Mouse (Mus musculus) embryonic facial prominence, embryonic 11.5 days (tissue): ENCODE results near the gene Socs5. TPM values are rescaled to one million over a fixed set of nuclear protein-coding genes. Genes with fewer than 3 reads are reported as not detected.

Source experiments
- ATAC-seq: fragments of 200-750 bp; cut with Nextera tagmentation; replicated peaks from 2 replicates; pipeline ENCODE4 v1.8.0; 2017; ENCODE audit warnings: low read depth; ENCODE audit not compliant: insufficient number of reproducible peaks, low FRiP score, low TSS enrichment
- DNase-seq: peaks from one replicate; pipeline ENCODE4 v3.0.0-alpha.2; 2015; ENCODE audit warnings: low spot score
- H3K27ac ChIP-seq: fragments of 300-500 bp; sonication (generic); replicated peaks from 2 replicates; pipeline ENCODE4 v1.5.1; 2014; ENCODE audit warnings: mild to moderate bottlenecking, low read depth, low read length, control low read depth
- H3K27me3 ChIP-seq: fragments of 300-500 bp; sonication (generic); 2 replicates; pipeline ENCODE4 v1.6.1; 2014; ENCODE audit warnings: mild to moderate bottlenecking, low read length, moderate library complexity, mixed read lengths; ENCODE audit not compliant: control insufficient read depth, insufficient read depth
- H3K36me3 ChIP-seq: fragments of 300-500 bp; sonication (generic); replicated peaks from 2 replicates; pipeline ENCODE4 v1.6.1; 2014; ENCODE audit warnings: low read depth, mild to moderate bottlenecking, low read length, moderate library complexity, mixed read lengths; ENCODE audit not compliant: control insufficient read depth, insufficient read depth
- H3K4me1 ChIP-seq: fragments of 300-500 bp; sonication (generic); 2 replicates; pipeline ENCODE4 v1.6.1; 2014; ENCODE audit warnings: low read length, mixed read lengths; ENCODE audit not compliant: control insufficient read depth, insufficient read depth
- H3K4me2 ChIP-seq: fragments of 300-500 bp; sonication (generic); 2 replicates; pipeline ENCODE4 v1.6.1; 2014; ENCODE audit warnings: low read depth, mild to moderate bottlenecking, control low read depth, low read length, moderate library complexity
- H3K4me3 ChIP-seq: fragments of 300-500 bp; sonication (generic); 2 replicates; pipeline ENCODE4 v1.5.1; 2014; ENCODE audit warnings: low read depth, low read length, control low read depth
- H3K9ac ChIP-seq: fragments of 300-500 bp; sonication (generic); replicated peaks from 2 replicates; pipeline ENCODE4 v1.6.1; 2014; ENCODE audit warnings: mild to moderate bottlenecking, control low read depth, low read length
- H3K9me3 ChIP-seq: fragments of 300-500 bp; sonication (generic); replicated peaks from 2 replicates; pipeline ENCODE4 v1.6.1; 2016; ENCODE audit warnings: mild to moderate bottlenecking, low read length, inconsistent platforms, mixed read lengths; ENCODE audit not compliant: control insufficient read depth
- WGBS: fragments of 180-500 bp; shearing (Covaris S2); extraction: QIAGEN DNeasy Blood & Tissue Kit; methylation state at CpG from one replicate; pipeline ENCODE4 v1.1.7; 2014; 5-methylcytosine and 5-hydroxymethylcytosine counted together
- polyA plus RNA-seq: library from polyadenylated mRNA; unstranded; fragments of >200 nt; fragmentation: Nextera tagmentation; extraction: Ambion mirVana; gene quantifications from 2 replicates; pipeline ENCODE4 v1.2.1, GENCODE M21; 2014

Gene Socs5
- polyA plus RNA-seq, 1 experiment from 2014 or later, result 18.2 TPM

- no peak overlapping the region for H3K4me3 ChIP-seq
- H3K4me2 ChIP-seq, result no peak overlapping the region
- ATAC-seq (no peak), DNase-seq (no peak)
- H3K4me1 ChIP-seq, result no peaks in the 10 kb centered on the region
- H3K36me3 ChIP-seq, result no peaks in the 10 kb centered on the region
- no peak overlapping the region for H3K27ac ChIP-seq
- H3K9ac ChIP-seq, result no peak overlapping the region
- H3K9me3 ChIP-seq, result no peaks in the 10 kb centered on the region
- no peaks in the 10 kb centered on the region for H3K27me3 ChIP-seq
- 83% methylated on average over 7 of the region's 7 CpGs for WGBS
These were observed 2.0 kb downstream of the Socs5 start for GRCm38 (mm10) chr17:87109504-87109903.

DNA sequence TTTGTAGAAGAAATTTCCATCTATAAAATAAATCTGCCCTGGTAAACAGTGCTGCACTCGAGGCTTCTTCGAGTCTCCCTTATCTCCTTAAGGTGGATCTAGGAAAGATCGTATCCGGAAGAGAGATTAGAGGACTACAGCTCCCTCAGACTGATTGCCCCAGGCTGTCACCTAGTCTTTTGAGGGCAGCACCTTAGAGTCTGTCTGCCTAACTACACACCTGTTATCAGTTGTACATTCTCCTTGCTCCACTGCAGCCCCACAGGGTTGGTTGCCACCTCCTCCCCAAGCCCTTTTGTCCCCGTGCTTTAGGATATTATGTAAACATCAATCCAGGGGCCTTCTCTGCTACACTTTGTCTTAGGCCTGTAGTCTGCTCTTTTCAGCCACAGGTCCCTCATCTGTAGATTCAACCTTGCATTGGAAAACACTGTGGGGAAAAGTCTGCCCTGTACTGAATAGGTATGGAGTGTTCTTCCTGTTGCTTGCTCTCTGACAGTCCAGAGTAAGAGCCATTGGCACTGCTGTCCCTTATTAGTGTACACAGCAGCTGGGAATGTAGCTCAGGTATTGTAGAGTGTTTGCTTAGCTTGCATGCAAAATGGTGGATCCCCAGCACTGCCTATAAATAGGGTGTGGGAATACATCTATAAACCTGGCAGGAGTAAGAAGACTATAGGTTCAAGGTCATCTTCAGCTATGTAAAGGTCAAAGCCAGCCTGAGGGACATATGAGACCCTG is 5.5 kb downstream of the Socs5 start:
- Histone ChIP-seq H3K4me3 (no peak overlapping the region), H3K27ac (no peak overlapping the region), H3K9me3 (no peaks in the 10 kb centered on the region), H3K36me3 (no peaks in the 10 kb centered on the region), H3K4me1 (no peaks in the 10 kb centered on the region), H3K4me2 (no peak overlapping the region), H3K9ac (no peak overlapping the region), H3K27me3 (no peaks in the 10 kb centered on the region)
- 69% methylated on average over 5 of the region's 5 CpGs for WGBS
- DNase-seq (no peak), ATAC-seq (no peak)

- Histone ChIP-seq H3K4me1 (no peaks in the 10 kb centered on the region), H3K9me3 (no peaks in the 10 kb centered on the region), H3K4me2 (no peak overlapping the region), H3K4me3 (no peak overlapping the region), H3K27ac (no peak overlapping the region), H3K9ac (no peak overlapping the region), H3K36me3 (no peaks in the 10 kb centered on the region), H3K27me3 (no peaks in the 10 kb centered on the region)
- 60% methylated on average over 6 of the region's 6 CpGs for WGBS
- DNase-seq, result no peak
- no peak for ATAC-seq
These were observed 8.1 kb downstream of the Socs5 start for GRCm38 (mm10) chr17:87115615-87116014.

GRCm38 (mm10) chr17:87118966-87119526 is 11.6 kb downstream of the Socs5 start:
- Histone ChIP-seq H3K4me3 (no peak overlapping the region), H3K27ac (no peak overlapping the region), H3K27me3 (no peaks in the 10 kb centered on the region), H3K9ac (no peak overlapping the region), H3K36me3 (no peaks in the 10 kb centered on the region), H3K9me3 (no peaks in the 10 kb centered on the region), H3K4me1 (no peaks in the 10 kb centered on the region), H3K4me2 (no peak overlapping the region)
- DNase-seq, result no peak
- ATAC-seq, result no peak
- WGBS, result 80% methylated on average over 7 of the region's 7 CpGs

DNA sequence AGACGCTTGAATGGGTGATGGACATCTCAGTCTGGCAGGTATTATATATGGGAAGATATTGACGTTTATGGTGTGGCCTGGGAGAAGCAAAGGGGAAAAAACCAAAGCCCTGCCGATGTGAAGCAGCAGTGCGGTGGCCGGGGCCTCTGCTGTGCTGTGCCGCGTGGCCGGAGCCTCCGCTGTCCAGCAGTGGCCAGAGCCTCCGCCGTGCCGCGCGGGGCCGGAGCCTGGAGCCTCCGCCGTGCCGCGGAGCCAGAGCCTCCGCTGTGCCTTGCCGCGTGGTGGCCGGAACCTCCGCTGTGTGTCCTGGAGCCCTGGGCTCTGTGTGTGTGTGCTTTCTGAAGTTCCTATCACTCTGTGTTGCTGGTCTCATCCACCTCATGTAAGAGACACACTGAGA is 17.9 kb downstream of the Socs5 start:
- H3K27me3 ChIP-seq, result no peaks in the 10 kb centered on the region
- DNase-seq, result peak; percentile 9
- peak overlapping the region; percentile 23; the same call in 1 of the 2 replicates for H3K4me3 ChIP-seq
- peak overlapping the region; percentile 43 for H3K4me2 ChIP-seq
- peak overlapping the region; percentile 18; the same call in 1 of the 2 replicates for H3K9ac ChIP-seq
- ATAC-seq, result no peak
- H3K27ac ChIP-seq, result no peak overlapping the region; the same call in 1 of the 2 replicates
- no peaks in the 10 kb centered on the region for H3K4me1 ChIP-seq
- H3K9me3 ChIP-seq, result no peaks in the 10 kb centered on the region
- WGBS, result 59% methylated on average over 24 of the region's 24 CpGs
- no peaks in the 10 kb centered on the region for H3K36me3 ChIP-seq

- Histone ChIP-seq H3K36me3 (no peaks in the 10 kb centered on the region), H3K27ac (no peak overlapping the region), H3K4me1 (no peaks in the 10 kb centered on the region), H3K9ac (no peak overlapping the region), H3K4me3 (no peak overlapping the region), H3K4me2 (no peak overlapping the region), H3K9me3 (no peaks in the 10 kb centered on the region), H3K27me3 (no peaks in the 10 kb centered on the region)
- WGBS, result 76% methylated on average over 4 of the region's 4 CpGs
- DNase-seq (no peak), ATAC-seq (0 out of 2 replicates have a peak, but pooled peaks have one; percentile 48)
These were observed 24.8 kb downstream of the Socs5 start for GRCm38 (mm10) chr17:87132258-87132657.

DNA sequence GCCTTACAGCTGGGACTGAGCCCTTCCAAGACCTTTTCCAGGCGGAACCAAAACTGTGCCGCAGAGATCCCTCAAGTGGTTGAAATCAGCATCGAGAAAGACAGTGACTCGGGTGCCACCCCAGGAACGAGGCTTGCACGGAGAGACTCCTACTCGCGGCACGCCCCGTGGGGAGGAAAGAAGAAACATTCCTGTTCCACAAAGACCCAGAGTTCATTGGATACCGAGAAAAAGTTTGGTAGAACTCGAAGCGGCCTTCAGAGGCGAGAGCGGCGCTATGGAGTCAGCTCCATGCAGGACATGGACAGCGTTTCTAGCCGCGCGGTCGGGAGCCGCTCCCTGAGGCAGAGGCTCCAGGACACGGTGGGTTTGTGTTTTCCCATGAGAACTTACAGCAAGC is 26.3 kb downstream of the Socs5 start:
- H3K36me3 ChIP-seq, result no peaks in the 10 kb centered on the region
- no peak overlapping the region for H3K4me3 ChIP-seq
- no peaks in the 10 kb centered on the region for H3K9me3 ChIP-seq
- no peak overlapping the region for H3K9ac ChIP-seq
- DNase-seq (peak; percentile 44), ATAC-seq (no peak)
- no peak overlapping the region for H3K27ac ChIP-seq
- no peaks in the 10 kb centered on the region for H3K27me3 ChIP-seq
- H3K4me1 ChIP-seq, result no peaks in the 10 kb centered on the region
- WGBS, result 77% methylated on average over 23 of the region's 23 CpGs
- no peak overlapping the region for H3K4me2 ChIP-seq

DNA sequence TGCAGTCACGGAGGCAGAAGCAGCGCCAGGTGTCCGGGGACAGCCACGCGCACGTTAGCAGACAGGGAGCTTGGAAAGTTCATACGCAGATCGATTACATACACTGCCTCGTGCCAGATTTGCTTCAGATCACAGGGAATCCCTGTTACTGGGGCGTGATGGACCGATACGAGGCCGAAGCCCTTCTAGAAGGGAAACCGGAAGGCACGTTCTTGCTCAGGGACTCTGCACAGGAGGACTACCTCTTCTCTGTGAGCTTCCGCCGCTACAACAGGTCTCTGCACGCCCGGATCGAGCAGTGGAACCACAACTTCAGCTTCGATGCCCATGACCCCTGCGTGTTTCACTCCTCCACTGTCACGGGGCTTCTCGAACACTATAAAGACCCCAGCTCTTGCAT is 27.2 kb downstream of the Socs5 start:
- Histone ChIP-seq H3K4me2 (no peak overlapping the region), H3K4me3 (no peak overlapping the region), H3K4me1 (no peaks in the 10 kb centered on the region), H3K9me3 (no peaks in the 10 kb centered on the region), H3K36me3 (no peaks in the 10 kb centered on the region), H3K27ac (no peak overlapping the region), H3K27me3 (no peaks in the 10 kb centered on the region), H3K9ac (no peak overlapping the region)
- DNase-seq (no peak), ATAC-seq (no peak)
- 95% methylated on average over 24 of the region's 24 CpGs for WGBS
